Mouse (Mus musculus) midbrain, embryonic 15.5 days (tissue): Measurements from ENCODE around the gene Fbrsl1. TPM values are rescaled to one million over a fixed set of nuclear protein-coding genes. Genes with fewer than 3 reads are reported as not detected.
A peak's percentile ranks its signal among the peaks of the same experiment; 100 is the strongest.

Experiments used
- ATAC-seq: fragments of 200-750 bp; cut with Nextera tagmentation; replicated peaks from 2 replicates; pipeline ENCODE4 v1.8.0; 2017; ENCODE audit warnings: moderate TSS enrichment
- H3K27ac ChIP-seq: fragments of 300-500 bp; sonication (generic); 2 replicates; pipeline ENCODE4 v1.5.1; 2015; ENCODE audit warnings: mild to moderate bottlenecking, inconsistent platforms
- H3K27me3 ChIP-seq: fragments of 300-500 bp; sonication (generic); replicated peaks from 2 replicates; pipeline ENCODE4 v1.6.1; 2015; ENCODE audit warnings: inconsistent platforms
- H3K36me3 ChIP-seq: fragments of 300-500 bp; sonication (generic); replicated peaks from 2 replicates; pipeline ENCODE4 v1.6.1; 2015; ENCODE audit warnings: inconsistent platforms
- H3K4me1 ChIP-seq: fragments of 300-500 bp; sonication (generic); 2 replicates; pipeline ENCODE4 v1.6.1; 2015; ENCODE audit warnings: inconsistent platforms
- H3K4me2 ChIP-seq: fragments of 300-500 bp; sonication (generic); 2 replicates; pipeline ENCODE4 v1.6.1; 2015; ENCODE audit warnings: inconsistent platforms, mild to moderate bottlenecking, moderate library complexity
- H3K4me3 ChIP-seq: fragments of 300-500 bp; sonication (generic); 2 replicates; pipeline ENCODE4 v1.5.1; 2015; ENCODE audit warnings: mild to moderate bottlenecking, inconsistent platforms
- H3K9ac ChIP-seq: fragments of 300-500 bp; sonication (generic); 2 replicates; pipeline ENCODE4 v1.6.1; 2015; ENCODE audit warnings: mild to moderate bottlenecking, inconsistent platforms
- H3K9me3 ChIP-seq: fragments of 300-500 bp; sonication (generic); 2 replicates; pipeline ENCODE4 v1.6.1; 2016; ENCODE audit warnings: inconsistent platforms
- WGBS: fragments of 180-500 bp; shearing (Covaris S2); methylation state at CpG from one replicate; pipeline ENCODE4 v1.1.7; 2015; ENCODE audit warnings: mixed read lengths; 5-methylcytosine and 5-hydroxymethylcytosine counted together
- polyA plus RNA-seq: library from polyadenylated mRNA; unstranded; fragments of >200 nt; fragmentation: Nextera tagmentation; extraction: Ambion mirVana; gene quantifications from 2 replicates; pipeline ENCODE4 v1.2.1, GENCODE M21; 2015

Gene Fbrsl1
- polyA plus RNA-seq, 1 experiment from 2014 or later: 24.2 TPM

DNA sequence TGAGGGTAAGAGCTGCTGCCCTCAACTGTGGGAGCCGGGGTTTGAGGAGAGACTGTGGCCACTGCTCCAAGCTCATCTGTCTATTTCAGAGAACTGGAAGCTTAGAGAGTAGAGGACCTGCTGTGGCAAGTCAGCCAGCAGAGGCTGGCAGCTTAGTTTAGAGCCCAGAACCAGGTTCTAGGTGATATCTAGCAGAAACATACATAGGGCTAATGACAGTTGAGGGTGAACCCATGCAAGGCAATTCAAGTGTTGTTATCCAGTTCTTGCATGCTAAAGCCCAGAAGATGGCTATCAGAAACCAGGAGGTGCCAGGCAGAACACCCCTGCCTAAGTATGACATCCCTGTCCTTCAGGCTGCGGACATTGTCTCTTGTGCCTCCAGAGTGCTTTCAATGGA, 45.7 kb downstream of the Fbrsl1 start:
- 89% methylated on average over 2 of the region's 2 CpGs for WGBS
- Histone ChIP-seq H3K36me3 (no peaks in the 10 kb centered on the region), H3K9me3 (no peaks in the 10 kb centered on the region), H3K4me3 (no peak overlapping the region), H3K27ac (no peak overlapping the region), H3K27me3 (no peaks in the 10 kb centered on the region), H3K4me2 (no peak overlapping the region), H3K4me1 (peaks cover 14% of the 10 kb centered on the region), H3K9ac (no peak overlapping the region)
- no peak for ATAC-seq

- H3K4me2 ChIP-seq: no peak overlapping the region
- no peaks in the 10 kb centered on the region for H3K36me3 ChIP-seq
- no peak overlapping the region for H3K27ac ChIP-seq
- no peak overlapping the region for H3K4me3 ChIP-seq
- no peaks in the 10 kb centered on the region for H3K27me3 ChIP-seq
- ATAC-seq: no peak
- no peak overlapping the region for H3K9ac ChIP-seq
- 79% methylated on average over 8 of the region's 8 CpGs for WGBS
- peaks cover 1% of the 10 kb centered on the region for H3K4me1 ChIP-seq
- no peaks in the 10 kb centered on the region for H3K9me3 ChIP-seq
Observed at GRCm38 (mm10) chr5:110401101-110401500, 47.2 kb downstream of the Fbrsl1 start.

- Histone ChIP-seq H3K9me3 (no peaks in the 10 kb centered on the region), H3K27me3 (no peaks in the 10 kb centered on the region), H3K9ac (no peak overlapping the region), H3K4me3 (no peak overlapping the region), H3K36me3 (no peaks in the 10 kb centered on the region), H3K4me1 (no peaks in the 10 kb centered on the region), H3K4me2 (no peak overlapping the region), H3K27ac (no peak overlapping the region)
- no peak for ATAC-seq
- WGBS: 89% methylated on average over 5 of the region's 5 CpGs
Observed at GRCm38 (mm10) chr5:110395006-110395661, 53.2 kb downstream of the Fbrsl1 start.

- H3K27me3 ChIP-seq: no peaks in the 10 kb centered on the region; the same call in 1 of the 2 replicates
- no peaks in the 10 kb centered on the region for H3K4me1 ChIP-seq
- H3K4me3 ChIP-seq: no peak overlapping the region
- no peak overlapping the region for H3K4me2 ChIP-seq
- ATAC-seq: no peak
- 78% methylated on average over 5 of the region's 5 CpGs for WGBS
- H3K9ac ChIP-seq: no peak overlapping the region
- H3K36me3 ChIP-seq: no peaks in the 10 kb centered on the region
- H3K27ac ChIP-seq: no peak overlapping the region
- H3K9me3 ChIP-seq: no peaks in the 10 kb centered on the region
Observed at GRCm38 (mm10) chr5:110392727-110393126, 55.6 kb downstream of the Fbrsl1 start.

DNA sequence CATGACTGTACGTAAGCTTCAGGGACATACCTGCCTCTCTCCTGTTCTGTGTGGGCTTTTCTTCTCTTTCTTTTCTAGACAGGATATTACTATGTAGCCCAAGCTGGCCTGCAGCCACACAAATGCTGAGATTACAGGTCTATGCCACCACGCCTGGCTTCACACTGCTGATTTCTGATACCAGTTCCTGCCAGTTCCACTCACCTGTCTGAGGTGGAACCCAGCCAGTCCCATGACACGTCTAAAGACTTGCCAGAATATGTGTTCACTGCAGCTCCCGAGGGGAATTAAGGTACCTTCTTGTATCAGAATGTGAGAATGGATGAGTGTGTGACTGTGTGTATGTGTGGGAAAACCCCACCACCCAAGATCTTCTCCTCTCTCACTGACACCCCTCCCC, 57.7 kb downstream of the Fbrsl1 start:
- no peak for ATAC-seq
- 92% methylated on average over 4 of the region's 4 CpGs for WGBS
- H3K27me3 ChIP-seq: no peaks in the 10 kb centered on the region; the same call in 1 of the 2 replicates

DNA sequence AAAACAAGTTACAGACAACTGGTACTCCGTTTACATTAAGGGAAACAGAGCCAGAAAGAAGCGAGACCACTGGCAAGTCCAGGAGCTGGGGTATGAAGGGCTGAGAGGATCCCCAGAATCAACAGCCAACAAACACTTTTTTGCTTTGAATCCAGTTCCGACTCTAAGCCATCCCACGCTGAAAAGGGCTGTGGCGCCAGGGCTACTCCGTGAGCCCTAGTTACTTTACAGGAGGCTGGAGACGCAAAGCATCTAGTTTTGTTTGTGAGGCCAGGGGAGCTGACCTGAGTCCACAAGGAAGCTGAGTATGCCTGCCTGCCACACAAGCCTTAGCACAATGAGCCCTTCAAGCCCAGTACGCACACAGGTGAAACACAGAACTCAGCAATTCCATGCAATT, 61.0 kb downstream of the Fbrsl1 start:
- no peaks in the 10 kb centered on the region for H3K36me3 ChIP-seq
- H3K9ac ChIP-seq: peak overlapping the region; percentile 84
- ATAC-seq: 0 out of 2 replicates have a peak, but pooled peaks have one; percentile 5
- peak overlapping the region; percentile 55 for H3K4me2 ChIP-seq
- H3K4me3 ChIP-seq: peak overlapping the region; percentile 80
- no peaks in the 10 kb centered on the region for H3K9me3 ChIP-seq
- 11% methylated on average over 8 of the region's 8 CpGs for WGBS
- H3K27me3 ChIP-seq: no peaks in the 10 kb centered on the region; the same call in 1 of the 2 replicates
- peak overlapping the region; percentile 67; the same call in 1 of the 2 replicates for H3K27ac ChIP-seq
- peaks cover 32% of the 10 kb centered on the region for H3K4me1 ChIP-seq

More for the DNA sequence above, 57.7 kb downstream of the Fbrsl1 start:
- H3K36me3 ChIP-seq: no peaks in the 10 kb centered on the region
- no peak overlapping the region for H3K4me2 ChIP-seq
- no peak overlapping the region for H3K27ac ChIP-seq
- peaks cover 19% of the 10 kb centered on the region for H3K4me1 ChIP-seq
- no peaks in the 10 kb centered on the region for H3K9me3 ChIP-seq
- no peak overlapping the region for H3K9ac ChIP-seq
- no peak overlapping the region for H3K4me3 ChIP-seq

DNA sequence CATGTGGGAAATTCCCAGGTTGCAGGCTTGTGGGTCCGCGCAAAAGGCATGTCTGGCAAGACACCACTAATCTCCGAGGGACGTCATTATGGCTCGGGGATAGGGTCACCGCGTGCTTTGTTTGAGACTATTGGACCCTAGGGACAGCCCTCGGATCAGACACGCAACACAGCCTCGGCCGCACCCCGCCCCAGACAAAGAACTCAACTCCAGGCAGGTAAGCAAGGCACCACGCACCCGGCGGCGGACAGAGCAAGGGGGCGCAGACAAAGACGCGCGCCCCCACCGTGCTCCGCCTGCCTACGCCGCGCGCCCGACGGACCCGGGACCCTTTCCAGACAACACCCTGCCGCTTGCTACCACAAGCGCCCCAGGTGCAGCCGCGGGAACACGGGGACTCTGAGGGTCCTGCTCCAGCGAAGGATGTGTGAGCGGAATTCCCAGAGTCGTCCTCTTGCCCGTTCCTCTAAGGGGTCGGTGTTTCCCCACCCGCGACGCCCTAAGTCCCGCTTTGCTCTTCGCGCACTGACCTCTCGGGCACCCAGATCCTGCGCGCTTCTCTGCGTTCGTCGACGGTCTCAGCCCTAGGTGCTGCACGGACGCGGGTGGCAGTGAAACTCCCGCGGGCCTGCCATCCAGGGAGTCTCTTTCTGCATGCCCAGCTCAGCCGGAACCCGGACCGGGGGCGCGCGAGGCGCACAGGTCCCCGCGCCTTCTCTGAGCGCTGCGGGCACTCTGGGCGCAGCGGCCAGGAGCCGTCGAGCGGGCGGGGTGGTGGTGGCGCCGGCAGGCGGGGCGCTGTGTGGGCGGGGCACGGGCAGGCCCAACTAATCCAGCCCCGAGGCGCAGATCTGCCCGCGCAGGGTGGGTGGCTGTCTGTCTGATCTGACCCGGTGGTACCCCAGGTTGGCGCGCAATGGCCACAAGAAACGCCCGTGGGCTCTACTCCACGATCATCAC, 61.7 kb downstream of the Fbrsl1 start:
- Histone ChIP-seq H3K4me1 (peaks cover 32% of the 10 kb centered on the region), H3K9ac (peak overlapping the region; percentile 84), H3K4me3 (peak overlapping the region; percentile 80), H3K9me3 (no peaks in the 10 kb centered on the region), H3K27me3 (no peaks in the 10 kb centered on the region; the same call in 1 of the 2 replicates), H3K4me2 (peak overlapping the region; percentile 55), H3K27ac (peak overlapping the region; percentile 67), H3K36me3 (no peaks in the 10 kb centered on the region)
- WGBS: under 1% methylated on average over 90 of the region's 90 CpGs
- ATAC-seq: peak; percentile 90

- peak overlapping the region; percentile 80 for H3K4me3 ChIP-seq
- no peak overlapping the region for H3K9ac ChIP-seq
- peaks cover 32% of the 10 kb centered on the region for H3K4me1 ChIP-seq
- no peak for ATAC-seq
- no peaks in the 10 kb centered on the region for H3K9me3 ChIP-seq
- no peaks in the 10 kb centered on the region; the same call in 1 of the 2 replicates for H3K36me3 ChIP-seq
- no peaks in the 10 kb centered on the region; the same call in 1 of the 2 replicates for H3K27me3 ChIP-seq
- H3K4me2 ChIP-seq: peak overlapping the region; percentile 55
- no peak overlapping the region for H3K27ac ChIP-seq
- 55% methylated on average over 4 of the region's 4 CpGs for WGBS
Observed at GRCm38 (mm10) chr5:110385263-110385662, 63.0 kb downstream of the Fbrsl1 start.

DNA sequence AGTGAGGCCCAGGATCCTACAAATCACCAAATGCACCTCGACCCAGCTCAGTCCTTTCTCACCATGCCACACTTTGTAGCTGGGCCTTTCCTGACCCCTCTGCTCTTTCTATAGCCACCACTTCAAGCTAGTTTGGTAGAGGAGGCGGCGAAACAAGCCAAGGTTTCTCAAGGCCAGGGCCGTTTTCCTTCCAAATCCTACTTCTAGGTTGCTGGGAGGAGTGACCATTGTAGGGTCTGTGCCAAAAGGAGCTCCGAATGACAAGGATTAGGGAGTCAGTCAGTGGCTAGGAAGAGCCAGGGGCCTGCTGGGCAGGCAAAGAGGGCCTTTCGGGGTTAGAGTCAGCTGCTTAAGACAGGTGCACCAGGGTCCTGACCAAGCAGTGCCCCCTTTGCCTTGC, 63.8 kb downstream of the Fbrsl1 start:
- 0 out of 2 replicates have a peak overlapping the region, but pooled peaks have one; percentile 80 for H3K4me3 ChIP-seq
- H3K4me1 ChIP-seq: peaks cover 32% of the 10 kb centered on the region
- H3K9me3 ChIP-seq: no peaks in the 10 kb centered on the region
- H3K27ac ChIP-seq: no peak overlapping the region
- 65% methylated on average over 6 of the region's 6 CpGs for WGBS
- no peak for ATAC-seq
- H3K27me3 ChIP-seq: no peaks in the 10 kb centered on the region; the same call in 1 of the 2 replicates
- peak overlapping the region; percentile 55 for H3K4me2 ChIP-seq
- no peak overlapping the region for H3K9ac ChIP-seq
- H3K36me3 ChIP-seq: no peaks in the 10 kb centered on the region; the same call in 1 of the 2 replicates

- H3K27me3 ChIP-seq: no peaks in the 10 kb centered on the region
- WGBS: 87% methylated on average over 4 of the region's 4 CpGs
- peaks cover 14% of the 10 kb centered on the region for H3K36me3 ChIP-seq
Observed at GRCm38 (mm10) chr5:110379823-110380222, 68.5 kb downstream of the Fbrsl1 start.

DNA sequence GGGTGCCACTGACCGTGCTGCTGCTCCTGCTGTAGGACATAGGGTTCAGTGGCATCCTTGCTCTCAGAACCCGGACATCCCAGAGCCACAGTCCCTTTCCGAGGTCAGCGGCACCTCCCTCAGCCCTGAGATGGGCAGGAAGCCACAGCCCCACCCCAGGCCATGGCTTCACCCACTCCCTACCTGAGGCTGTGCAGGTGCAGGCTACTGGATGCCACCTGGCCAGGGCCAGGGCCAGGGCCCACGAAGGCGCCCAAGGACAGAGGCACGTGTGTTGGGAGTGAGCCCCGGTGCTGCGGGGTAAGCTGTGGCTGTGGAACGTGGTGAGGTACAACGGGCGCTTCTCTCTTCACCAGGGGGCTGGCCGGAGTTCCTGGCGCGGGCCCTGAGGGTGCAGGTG, 69.2 kb downstream of the Fbrsl1 start:
- H3K4me3 ChIP-seq: no peak overlapping the region
- H3K27ac ChIP-seq: no peak overlapping the region
- H3K9me3 ChIP-seq: no peaks in the 10 kb centered on the region
- no peak overlapping the region for H3K4me2 ChIP-seq
- no peak overlapping the region for H3K9ac ChIP-seq
- H3K27me3 ChIP-seq: no peaks in the 10 kb centered on the region
- H3K4me1 ChIP-seq: no peaks in the 10 kb centered on the region; the same call in 1 of the 2 replicates
- H3K36me3 ChIP-seq: peaks cover 20% of the 10 kb centered on the region
- no peak for ATAC-seq
- 87% methylated on average over 15 of the region's 15 CpGs for WGBS

More at GRCm38 (mm10) chr5:110379823-110380222, 68.5 kb downstream of the Fbrsl1 start:
- Histone ChIP-seq H3K9ac (no peak overlapping the region), H3K27ac (no peak overlapping the region), H3K4me3 (no peak overlapping the region), H3K9me3 (no peaks in the 10 kb centered on the region), H3K4me1 (peaks cover 5% of the 10 kb centered on the region), H3K4me2 (no peak overlapping the region)
- ATAC-seq: no peak

DNA sequence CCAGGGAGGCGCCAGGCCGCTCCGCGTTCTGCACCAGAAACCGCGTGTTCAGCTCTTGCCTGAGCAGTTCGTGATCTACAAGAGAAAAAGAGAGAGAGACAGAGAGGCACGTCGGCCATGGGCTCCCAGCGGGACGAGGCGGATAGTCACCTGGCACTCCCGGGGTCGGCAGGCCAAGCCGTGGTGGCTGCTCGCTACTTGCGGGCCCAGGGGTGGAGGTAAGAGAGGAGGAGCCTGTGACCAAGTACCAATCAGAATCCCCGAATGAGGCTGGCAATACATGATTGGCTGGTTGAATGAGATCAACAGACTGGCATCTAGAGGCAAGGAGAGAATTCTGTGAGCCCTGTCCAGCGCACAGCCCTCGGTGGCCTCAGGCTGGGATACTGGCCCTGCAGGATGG, 70.1 kb downstream of the Fbrsl1 start:
- no peak overlapping the region for H3K9ac ChIP-seq
- no peak overlapping the region for H3K4me2 ChIP-seq
- peaks cover 21% of the 10 kb centered on the region for H3K36me3 ChIP-seq
- H3K27me3 ChIP-seq: no peaks in the 10 kb centered on the region
- H3K4me3 ChIP-seq: no peak overlapping the region
- H3K27ac ChIP-seq: no peak overlapping the region
- WGBS: 35% methylated on average over 20 of the region's 20 CpGs
- H3K4me1 ChIP-seq: no peaks in the 10 kb centered on the region
- H3K9me3 ChIP-seq: no peaks in the 10 kb centered on the region
- 0 out of 2 replicates have a peak, but pooled peaks have one; percentile 30 for ATAC-seq
